ENCODE assay signal across 9 mouse cellular contexts in genomic region chr2:32158616-32159239, GRCm38 (mm10). TPM values are rescaled to one million over a fixed set of nuclear protein-coding genes. Genes with fewer than 3 reads are reported as not detected.
DNase-seq lines count a peak whose midpoint lies in the region; ATAC-seq lines count a peak whose summit lies in the region.
"Had no signal": no experiment of that assay in that cellular context is flagged by ENCODE, and none has a peak within 500 bp of the region (broad histone marks: within the 10 kb centered on the region; RNA-seq: fewer than 3 reads in every experiment).

No protein-coding gene starts in this region.

- no peak overlapping the region for H3K27ac ChIP-seq in neural tube, embryonic 12.5 days
- no peak overlapping the region for H3K27ac ChIP-seq in neural tube, embryonic 15.5 days (replicated peaks)

- peak; percentile 28 to 50 for DNase-seq in cerebellum, postnatal 25 days
- no peak for DNase-seq in cerebellum, adult 9-10 months
- peak; percentile 53 for DNase-seq in kidney, adult 9 months
- DNase-seq in kidney, postnatal 10 days, result no peak
- no peak for DNase-seq in spleen, postnatal 10 days (ENCODE audit: low spot score in 2 of 2)
- no peak for DNase-seq in frontal cortex, postnatal 36 days (ENCODE audit: low spot score in 2 of 2)
- DNase-seq: adrenal gland, adult 8-10 months had no signal

- 0 out of 2 replicates have a peak overlapping the region, but pooled peaks have one; percentile 12 for H3K4me2 ChIP-seq in neural tube, embryonic 12.5 days (replicated peaks)
- H3K4me2 ChIP-seq in neural tube, embryonic 15.5 days, result no peak overlapping the region

- no peaks in the 10 kb centered on the region for H3K27me3 ChIP-seq in neural tube, embryonic 12.5 days (replicated peaks)
- no peaks in the 10 kb centered on the region for H3K27me3 ChIP-seq in neural tube, embryonic 15.5 days (replicated peaks)

- no peak overlapping the region for H3K9ac ChIP-seq in neural tube, embryonic 12.5 days
- H3K9ac ChIP-seq in neural tube, embryonic 15.5 days (replicated peaks), result no peak overlapping the region

- H3K36me3 ChIP-seq in neural tube, embryonic 12.5 days, result peaks cover 12% of the 10 kb centered on the region
- H3K36me3 ChIP-seq in neural tube, embryonic 15.5 days, result no peaks in the 10 kb centered on the region

- WGBS in neural tube, embryonic 12.5 days, result 80% methylated on average over 12 of the region's 12 CpGs
- WGBS in neural tube, embryonic 15.5 days, result 76% methylated on average over 12 of the region's 12 CpGs

- H3K4me3 ChIP-seq in neural tube, embryonic 12.5 days, result no peak overlapping the region
- H3K4me3 ChIP-seq in neural tube, embryonic 15.5 days (replicated peaks), result no peak overlapping the region

- no peaks in the 10 kb centered on the region for H3K9me3 ChIP-seq in neural tube, embryonic 12.5 days
- no peaks in the 10 kb centered on the region for H3K9me3 ChIP-seq in neural tube, embryonic 15.5 days (replicated peaks)

- no peak for ATAC-seq in neural tube, embryonic 12.5 days (ENCODE audit: low FRiP score, low read depth)
- no peak for ATAC-seq in neural tube, embryonic 15.5 days (ENCODE audit: low FRiP score)

- H3K4me1 ChIP-seq in neural tube, embryonic 12.5 days, result peaks cover 63% of the 10 kb centered on the region
- H3K4me1 ChIP-seq in neural tube, embryonic 15.5 days, result peaks cover 76% of the 10 kb centered on the region

RNA-seq across cellular contexts. Expression of gene Prrc2b, which starts 7.8 kb away (rescaled TPM):
- 89.7 and 106 TPM in 2 replicates for polyA plus RNA-seq in neural tube, embryonic 12.5 days (2016; fragmentation: Nextera tagmentation; extraction: Ambion mirVana)
- polyA plus RNA-seq in neural tube, embryonic 15.5 days (2015; fragmentation: Nextera tagmentation; extraction: Ambion mirVana), result 56.6 and 59.9 TPM in 2 replicates

Comparison
In these comparisons a context has a peak if more than half of its experiments do, and no peak if none do; other contexts are left out.
1. DNase-seq: peak in cerebellum, postnatal 25 days (2 of 2) and kidney, adult 9 months (single experiment); none in cerebellum, adult 9-10 months (single experiment), kidney, postnatal 10 days (single experiment), spleen, postnatal 10 days (0 of 2) and frontal cortex, postnatal 36 days (0 of 2).